Mouse (Mus musculus) heart, adult 2 months (tissue): Measurements from ENCODE around the gene Polrmt.

Experiments
- CTCF ChIP-seq: fragments of 200-600 bp; IDR thresholded peaks from 2 replicates; pipeline ENCODE4 v1.8.1; 2022; ENCODE audit warnings: antibody characterized with exemption, mild to moderate bottlenecking, moderate library complexity
- POLR2A ChIP-seq: fragments of 200-500 bp; IDR thresholded peaks from 2 replicates; pipeline ENCODE4 v1.6.1; 2011; ENCODE audit warnings: mild to moderate bottlenecking, low read depth, low read length, control low read depth; ENCODE audit not compliant: insufficient read depth

GRCm38 (mm10) chr10:79712499-79713126 is 33.8 kb downstream of the Polrmt start:
- TF ChIP-seq CTCF (peak; percentile 65), POLR2A (no peak; the same call in 1 of the 2 replicates)
